Mouse (Mus musculus) kidney, adult 10 weeks (tissue): ENCODE results near the gene Crabp2. TPM values are rescaled to one million over a fixed set of nuclear protein-coding genes. Genes with fewer than 3 reads are reported as not detected.

Experiments
- polyA plus RNA-seq: library from polyadenylated mRNA; stranded (reverse); fragments of 350-450 nt; fragmentation: Illumina TruSeq; extraction: RNeasy Lipid Tissue Mini Kit (QIAGEN cat#74804); gene quantifications from one replicate; pipeline ENCODE4 v1.2.3, GENCODE M21; 2014; ENCODE audit warnings: low read depth, low replicate concordance

Crabp2 gene
- polyA plus RNA-seq: not detected

GRCm38 (mm10) chr3:87948378-87949265 lies at the start of gene Crabp2:
Gene Crabp2 (plus strand): TSS chr3:87948666.

DNA sequence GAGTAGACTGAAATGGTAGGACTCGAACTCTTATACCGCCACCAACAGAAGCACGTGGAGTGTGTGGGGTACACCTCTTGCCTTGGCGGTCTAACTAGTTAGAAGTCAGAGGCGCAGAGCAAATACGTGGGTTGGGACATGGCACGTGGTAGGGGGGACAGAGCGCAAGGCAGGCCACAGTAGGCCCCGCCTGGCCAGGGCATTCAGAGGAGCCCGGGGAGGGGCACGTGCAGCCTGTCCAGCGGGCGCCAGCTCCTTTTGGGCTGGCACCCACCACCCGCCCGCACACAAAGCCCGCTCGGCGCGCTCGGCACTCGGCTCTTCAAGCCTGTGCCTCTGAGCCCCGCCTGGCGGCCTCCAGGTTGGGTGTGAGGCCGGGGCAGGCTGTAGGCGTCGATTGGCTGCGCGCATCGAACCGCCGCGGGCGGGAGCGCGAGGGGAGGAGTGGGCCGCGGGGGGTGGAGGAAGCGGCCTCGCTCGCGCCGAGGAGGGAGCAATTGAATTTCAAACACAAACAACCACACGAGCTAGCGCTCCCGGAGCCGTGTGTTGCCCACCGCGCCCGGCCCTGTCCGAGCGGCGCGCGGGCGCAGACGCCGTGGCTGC lies 42.5 kb upstream of the Crabp2 start, which contains the start of gene Hdgf:
Gene Hdgf, plus strand, starts transcription at position 442 of the 606 bp plus-strand sequence.

DNA sequence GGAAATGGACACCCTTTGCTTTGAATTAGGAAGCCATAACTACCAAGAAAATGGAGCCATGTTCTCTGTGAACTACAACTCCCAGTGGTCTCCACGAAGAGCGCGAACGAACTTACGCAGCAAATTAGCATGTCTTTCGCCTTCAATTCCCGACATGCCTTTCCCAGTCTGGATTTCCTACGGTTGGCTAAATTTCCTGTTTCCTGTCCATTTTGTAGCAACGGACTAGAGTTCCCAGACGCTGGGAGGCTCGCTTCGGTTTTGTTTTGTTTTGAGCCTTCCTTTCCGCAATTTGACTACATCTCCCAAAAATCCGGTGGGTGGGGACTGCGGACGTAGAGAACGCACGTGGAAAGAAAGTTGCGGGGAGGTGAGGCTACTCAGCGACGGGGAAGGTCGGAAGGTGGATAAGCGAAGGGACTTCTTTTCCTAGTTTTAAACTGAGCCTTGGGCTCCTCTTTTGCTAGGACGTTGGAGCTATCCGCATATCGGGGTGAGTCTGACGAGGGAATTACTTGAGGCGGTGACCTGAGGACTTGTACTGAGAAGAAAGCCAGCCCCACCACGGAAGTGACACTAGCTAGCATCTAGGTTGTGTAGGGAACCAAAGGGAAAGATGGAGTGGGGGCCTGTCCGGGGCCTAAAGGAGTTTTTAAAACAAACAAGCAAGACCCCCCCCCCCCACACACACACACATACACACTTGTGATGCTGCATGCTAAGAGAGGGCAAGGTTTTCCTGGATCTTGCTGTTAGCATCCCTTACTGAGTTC lies 28.9 kb upstream of the Crabp2 start, which contains the start of gene Mrpl24:
Gene Mrpl24, plus strand, starts transcription at position 171 of the 773 bp plus-strand sequence.

DNA sequence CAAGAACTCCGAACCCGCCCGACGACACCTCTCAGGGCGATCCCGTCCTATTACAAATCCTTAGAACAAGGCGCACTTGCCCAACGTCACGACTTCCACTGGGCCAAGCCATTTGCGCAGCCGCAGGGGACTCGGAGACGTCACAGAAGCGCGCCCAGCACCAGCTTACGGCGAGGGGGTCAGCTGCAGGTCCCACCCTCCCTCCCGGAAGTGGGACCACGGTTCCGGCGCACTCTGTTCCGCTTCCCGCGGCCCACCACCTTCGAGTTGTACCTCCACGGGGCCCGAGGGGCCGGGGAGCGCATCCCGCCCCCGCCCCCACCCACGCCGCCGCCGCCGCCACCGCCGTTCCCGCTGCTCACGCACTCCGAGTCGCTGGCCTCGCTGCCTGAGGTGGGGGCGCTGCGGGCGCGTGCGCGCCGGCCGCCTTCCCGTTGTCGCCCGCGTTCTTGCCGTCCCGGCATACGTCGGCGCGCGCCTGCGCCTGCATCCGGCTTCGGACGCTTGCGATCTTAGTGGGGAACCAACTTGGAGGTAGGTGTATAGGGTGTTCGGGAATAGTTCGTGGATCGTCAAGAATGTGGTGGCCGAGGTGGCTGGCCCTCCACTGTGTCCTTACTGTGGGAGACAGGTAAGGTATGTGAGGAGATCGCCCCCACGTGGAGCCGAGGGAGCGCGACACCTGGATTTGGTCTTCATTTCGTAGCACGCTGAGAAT lies 18.2 kb upstream of the Crabp2 start, which contains the start of the genes Isg20l2 and Rrnad1:
Gene Isg20l2, plus strand, starts transcription at position 237 of the 718 bp plus-strand sequence.
Gene Rrnad1, minus strand, starts transcription at position 640 of the 718 bp plus-strand sequence.

GRCm38 (mm10) chr3:87970939-87971488 lies 22.5 kb downstream of the Crabp2 start, which contains the start of gene Nes:
Gene Nes (plus strand): TSS chr3:87971078.

GRCm38 (mm10) chr3:88000181-88000580 lies 51.7 kb downstream of the Crabp2 start, which contains the start of gene Bcan:
Gene Bcan (minus strand): TSS chr3:88000230.

Other genes starting within 250 kb of the Crabp2 start
- not detected for gene Lrrc71, start 200.0 kb upstream of the Crabp2 start, polyA plus RNA-seq
- not detected for gene Ntrk1, start 153.5 kb upstream of the Crabp2 start, polyA plus RNA-seq
- gene Insrr, start 151.7 kb upstream of the Crabp2 start, polyA plus RNA-seq: 1.1 TPM
- gene Pear1, start 124.4 kb upstream of the Crabp2 start, polyA plus RNA-seq: 0.89 TPM
- gene Sh2d2a, start 101.9 kb upstream of the Crabp2 start, polyA plus RNA-seq: not detected
- gene Prcc, start 63.1 kb upstream of the Crabp2 start, polyA plus RNA-seq: 3.1 TPM
- 129 TPM for gene Hdgf, start 42.3 kb upstream of the Crabp2 start, polyA plus RNA-seq
- 80.9 TPM for gene Mrpl24, start 29.2 kb upstream of the Crabp2 start, polyA plus RNA-seq
- 16.4 TPM for gene Isg20l2, start 18.4 kb upstream of the Crabp2 start, polyA plus RNA-seq
- 4.0 TPM for gene Rrnad1, start 17.9 kb upstream of the Crabp2 start, polyA plus RNA-seq
- 14.6 TPM for gene Nes, start 22.4 kb downstream of the Crabp2 start, polyA plus RNA-seq
- gene Bcan, start 51.6 kb downstream of the Crabp2 start, polyA plus RNA-seq: not detected
- not detected for gene Hapln2, start 78.9 kb downstream of the Crabp2 start, polyA plus RNA-seq
- 5.6 TPM for gene Gpatch4, start 94.4 kb downstream of the Crabp2 start, polyA plus RNA-seq
- gene Naxe, start 109.8 kb downstream of the Crabp2 start, polyA plus RNA-seq: 26.2 TPM
- not detected for gene Ttc24, start 129.6 kb downstream of the Crabp2 start, polyA plus RNA-seq
- not detected for gene Iqgap3, start 133.3 kb downstream of the Crabp2 start, polyA plus RNA-seq
- gene Mef2d, start 193.7 kb downstream of the Crabp2 start, polyA plus RNA-seq: 5.2 TPM